Mouse (Mus musculus): Measurements from ENCODE around the gene Irf5. TPM values are rescaled to one million over a fixed set of nuclear protein-coding genes. Genes with fewer than 3 reads are reported as not detected.
"Not testable (repeated sequence)": the region's sequence is repeated elsewhere in the genome, so short reads cannot be mapped to it uniquely, and the experiment has no call there.

Gene Irf5
- polyA plus RNA-seq, 1 experiment from 2014 or later: 4.6 TPM

DNA sequence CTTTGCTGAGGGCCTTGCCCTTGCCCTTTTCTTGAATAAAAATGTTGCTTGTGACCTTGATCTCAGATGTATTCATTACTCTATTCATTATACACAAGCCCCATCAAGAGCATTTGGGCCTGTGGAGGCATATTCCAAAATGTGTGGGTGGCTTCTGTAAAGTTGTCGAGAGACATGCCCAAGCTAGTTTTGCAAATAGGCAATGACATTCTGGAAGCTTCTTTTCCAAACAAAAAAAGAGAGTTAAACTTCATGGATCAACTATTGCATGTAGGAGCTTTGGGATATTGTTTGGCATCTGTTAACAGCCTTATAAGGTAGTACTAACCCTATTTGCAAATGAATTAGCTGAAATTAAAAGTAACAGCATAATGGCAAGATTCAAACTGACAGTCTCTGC lies 21.7 kb downstream of the Irf5 start:
- no peak overlapping the region for H3K9ac ChIP-seq
- H3K4me2 ChIP-seq: no peak overlapping the region
- H3K4me1 ChIP-seq: no peaks in the 10 kb centered on the region
- H3K27ac ChIP-seq: no peak overlapping the region
- H3K36me3 ChIP-seq: peaks cover 82% of the 10 kb centered on the region
- H3K9me3 ChIP-seq: no peaks in the 10 kb centered on the region
- no peak for ATAC-seq (ENCODE audit: insufficient number of reproducible peaks, insufficient read depth, low FRiP score, low TSS enrichment, low read depth)
- no peak overlapping the region for H3K4me3 ChIP-seq
- 87% methylated on average over 1 of the region's 1 CpGs for WGBS
- H3K27me3 ChIP-seq: no peaks in the 10 kb centered on the region

- H3K27ac ChIP-seq: no peak overlapping the region
- H3K4me2 ChIP-seq: no peak overlapping the region
- no peaks in the 10 kb centered on the region for H3K9me3 ChIP-seq
- no peaks in the 10 kb centered on the region for H3K27me3 ChIP-seq
- no peak overlapping the region for H3K4me3 ChIP-seq
- 92% methylated on average over 2 of the region's 2 CpGs for WGBS
- H3K4me1 ChIP-seq: no peaks in the 10 kb centered on the region
- peaks cover 87% of the 10 kb centered on the region for H3K36me3 ChIP-seq
- no peak for ATAC-seq (ENCODE audit: insufficient number of reproducible peaks, insufficient read depth, low FRiP score, low TSS enrichment, low read depth)
- no peak overlapping the region for H3K9ac ChIP-seq
Measured at GRCm38 (mm10) chr6:29552526-29552925, 26.1 kb downstream of the Irf5 start.

- no peak for ATAC-seq (ENCODE audit: insufficient number of reproducible peaks, insufficient read depth, low FRiP score, low TSS enrichment, low read depth)
- no peak overlapping the region for H3K4me3 ChIP-seq
- H3K9me3 ChIP-seq: no peaks in the 10 kb centered on the region
- H3K36me3 ChIP-seq: peaks cover 89% of the 10 kb centered on the region
- no peak overlapping the region for H3K4me2 ChIP-seq
- H3K27ac ChIP-seq: no peak overlapping the region
- H3K27me3 ChIP-seq: no peaks in the 10 kb centered on the region
- H3K4me1 ChIP-seq: no peaks in the 10 kb centered on the region
- H3K9ac ChIP-seq: no peak overlapping the region
- WGBS: 93% methylated on average over 2 of the region's 2 CpGs
Measured at GRCm38 (mm10) chr6:29557112-29557511, 30.7 kb downstream of the Irf5 start.

- H3K27ac ChIP-seq; H3K27me3 ChIP-seq; H3K4me1 ChIP-seq; H3K4me2 ChIP-seq; ATAC-seq (ENCODE audit: insufficient number of reproducible peaks, insufficient read depth, low FRiP score, low TSS enrichment, low read depth); H3K4me3 ChIP-seq; H3K9ac ChIP-seq; H3K9me3 ChIP-seq: not testable (repeated sequence)
- WGBS: 85% methylated on average over 3 of the region's 3 CpGs
- peaks cover 88% of the 10 kb centered on the region for H3K36me3 ChIP-seq
Measured at GRCm38 (mm10) chr6:29576388-29576787, 50.0 kb downstream of the Irf5 start.

DNA sequence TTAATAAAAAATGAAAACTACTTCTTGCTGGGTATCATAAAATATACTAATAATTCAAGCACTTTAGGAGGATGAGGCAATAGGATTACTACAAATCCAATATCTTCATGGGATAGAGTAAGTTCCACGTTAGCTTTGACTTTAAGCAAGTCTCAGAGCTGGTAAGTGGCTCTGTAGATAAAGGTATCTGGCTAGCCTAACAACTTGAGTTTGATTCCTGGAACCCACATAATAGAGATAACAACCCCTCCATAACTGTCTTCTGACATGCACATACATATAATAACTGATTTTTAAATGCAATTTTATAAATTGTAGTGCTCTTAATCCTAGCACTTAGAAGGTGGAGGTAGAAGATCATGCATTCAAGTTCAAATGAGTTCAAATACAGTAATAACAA lies 54.3 kb downstream of the Irf5 start:
- ATAC-seq (ENCODE audit: insufficient number of reproducible peaks, insufficient read depth, low FRiP score, low TSS enrichment, low read depth): no peak
- H3K4me1 ChIP-seq: no peaks in the 10 kb centered on the region
- no peaks in the 10 kb centered on the region for H3K9me3 ChIP-seq
- peaks cover 82% of the 10 kb centered on the region for H3K36me3 ChIP-seq
- H3K4me3 ChIP-seq: no peak overlapping the region
- no peaks in the 10 kb centered on the region for H3K27me3 ChIP-seq
- no peak overlapping the region for H3K27ac ChIP-seq
- WGBS: 90% methylated on average over 1 of the region's 1 CpGs
- H3K4me2 ChIP-seq: no peak overlapping the region
- H3K9ac ChIP-seq: no peak overlapping the region

GRCm38 (mm10) chr6:29581202-29581601 lies 54.8 kb downstream of the Irf5 start:
- Histone ChIP-seq H3K27me3 (no peaks in the 10 kb centered on the region), H3K9me3 (no peaks in the 10 kb centered on the region), H3K36me3 (peaks cover 82% of the 10 kb centered on the region), H3K4me1 (no peaks in the 10 kb centered on the region), H3K27ac (no peak overlapping the region), H3K4me2 (no peak overlapping the region), H3K9ac (no peak overlapping the region), H3K4me3 (no peak overlapping the region)
- no peak for ATAC-seq (ENCODE audit: insufficient number of reproducible peaks, insufficient read depth, low FRiP score, low TSS enrichment, low read depth)
- 97% methylated on average over 3 of the region's 3 CpGs for WGBS

Other genes starting within 250 kb of the Irf5 start
- gene Fam71f2, start 247.0 kb upstream of the Irf5 start, polyA plus RNA-seq (2015; fragmentation: Nextera tagmentation; extraction: Ambion mirVana): 0.55 and 1.0 TPM in 2 replicates
- gene Fam71f1, start 207.5 kb upstream of the Irf5 start, polyA plus RNA-seq (2015; fragmentation: Nextera tagmentation; extraction: Ambion mirVana): not detected in 2 replicates
- gene Calu, start 178.6 kb upstream of the Irf5 start, polyA plus RNA-seq (2015; fragmentation: Nextera tagmentation; extraction: Ambion mirVana): 378 and 449 TPM in 2 replicates
- gene Opn1sw, start 138.2 kb upstream of the Irf5 start, polyA plus RNA-seq (2015; fragmentation: Nextera tagmentation; extraction: Ambion mirVana): 0.70 and 1.0 TPM in 2 replicates
- gene Ccdc136, start 130.3 kb upstream of the Irf5 start, polyA plus RNA-seq (2015; fragmentation: Nextera tagmentation; extraction: Ambion mirVana): 20.2 and 30.7 TPM in 2 replicates
- 11.3 and 12.2 TPM in 2 replicates for gene Flnc, start 93.4 kb upstream of the Irf5 start, polyA plus RNA-seq (2015; fragmentation: Nextera tagmentation; extraction: Ambion mirVana)
- gene Atp6v1f, start 58.9 kb upstream of the Irf5 start, polyA plus RNA-seq (2015; fragmentation: Nextera tagmentation; extraction: Ambion mirVana): 221 and 233 TPM in 2 replicates
- gene Atp6v1fnb, start 55.2 kb upstream of the Irf5 start, polyA plus RNA-seq (2015; fragmentation: Nextera tagmentation; extraction: Ambion mirVana): 0.32 TPM in 1 of 2 replicates, not detected in the other
- gene Kcp, start 18.7 kb upstream of the Irf5 start, polyA plus RNA-seq (2015; fragmentation: Nextera tagmentation; extraction: Ambion mirVana): 37.9 and 44.7 TPM in 2 replicates
- 97.3 and 97.6 TPM in 2 replicates for gene Tnpo3, start 83.3 kb downstream of the Irf5 start, polyA plus RNA-seq (2015; fragmentation: Nextera tagmentation; extraction: Ambion mirVana)
- 2.8 and 4.7 TPM in 2 replicates for gene Tspan33, start 167.6 kb downstream of the Irf5 start, polyA plus RNA-seq (2015; fragmentation: Nextera tagmentation; extraction: Ambion mirVana)
- 53.0 and 57.4 TPM in 2 replicates for gene Smo, start 208.9 kb downstream of the Irf5 start, polyA plus RNA-seq (2015; fragmentation: Nextera tagmentation; extraction: Ambion mirVana)
- 14.1 and 15.2 TPM in 2 replicates for gene Ahcyl2, start 241.4 kb downstream of the Irf5 start, polyA plus RNA-seq (2015; fragmentation: Nextera tagmentation; extraction: Ambion mirVana)